Mouse (Mus musculus) G1E (cell line): Measurements from ENCODE around the gene Ube2d3.
"Not testable (repeated sequence)": the region's sequence is repeated elsewhere in the genome, so short reads cannot be mapped to it uniquely, and the experiment has no call there.

Source experiments
- CTCF ChIP-seq: IDR thresholded peaks from 2 replicates; pipeline ENCODE4 v1.5.1; 2012; ENCODE audit warnings: low read depth, low read length, inconsistent platforms, mixed read lengths
- GATA1 ChIP-seq: IDR thresholded peaks from 2 replicates; pipeline ENCODE4 v1.6.1; 2012; ENCODE audit warnings: borderline replicate concordance, low read length, inconsistent platforms, mixed read lengths
- GATA2 ChIP-seq: IDR thresholded peaks from 2 replicates; pipeline ENCODE4 v1.6.1; 2012; ENCODE audit warnings: low read depth, low read length, inconsistent platforms, borderline replicate concordance

GRCm38 (mm10) chr3:135493320-135493719 is 55.4 kb downstream of the Ube2d3 start:
- not testable (repeated sequence) for TF ChIP-seq GATA1, CTCF, GATA2
